Mouse (Mus musculus) heart, postnatal 14 days (tissue): Measurements from ENCODE around the gene Cib2. TPM values are rescaled to one million over a fixed set of nuclear protein-coding genes. Genes with fewer than 3 reads are reported as not detected.

ENCODE experiments used
- DNase-seq, 2 experiments: peaks; one replicate each; pipeline ENCODE4 v3.0.0; 2021 to 2022
- intact Hi-C: fragments of 180-260 bp; cut with DNase I; formaldehyde crosslinking; loops from one replicate; pipeline ENCODE4 v1.15.1; 2025
- total RNA-seq, 2 experiments: library from RNA; stranded (reverse); gene quantifications; 2 replicates each; pipeline ENCODE4 v1.2.3; 2021

Cib2 gene
- total RNA-seq, 2 experiments from 2014 or later: 0.71 to 3.4 TPM

DNA sequence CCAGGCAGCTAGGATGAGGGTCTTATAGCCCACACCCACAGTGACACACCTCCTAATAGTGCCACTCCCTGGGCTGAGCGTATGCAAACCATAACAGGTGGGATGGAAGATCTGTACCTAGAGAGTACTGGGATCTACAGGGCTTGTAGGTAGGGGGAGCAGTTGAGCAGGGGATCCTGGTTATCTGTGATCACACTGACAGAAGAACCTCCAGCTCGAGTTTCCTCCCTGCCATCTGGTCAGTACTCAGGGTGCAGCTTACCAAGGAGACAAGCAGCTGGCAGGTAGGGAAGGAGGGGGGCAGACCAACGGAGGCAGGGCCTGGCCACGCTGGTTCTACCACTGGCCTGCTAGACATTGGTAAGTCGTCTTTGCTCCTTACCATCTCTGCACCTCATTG is 7.6 kb downstream of the Cib2 start:
- intact Hi-C loops: no loop called here
- peak in 1 of 2 experiments; percentile 12 for DNase-seq

DNA sequence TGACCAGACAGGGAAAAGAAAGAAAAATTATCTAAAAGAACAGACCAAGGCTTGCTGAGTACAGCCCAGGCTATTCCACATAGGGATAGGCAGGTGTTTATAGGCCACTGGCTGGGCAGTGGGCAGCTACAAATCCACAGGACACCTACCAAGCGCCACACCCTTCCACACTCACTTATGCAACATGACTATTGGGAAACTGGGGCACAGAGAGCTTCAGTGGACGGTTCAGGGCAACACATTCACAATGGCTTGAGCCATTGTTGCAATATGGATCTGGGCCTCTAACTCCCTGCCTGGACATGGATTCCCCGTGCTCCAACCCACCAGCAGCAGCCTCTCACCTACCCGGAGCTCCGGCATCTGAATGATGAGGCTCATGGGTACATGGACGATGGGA is 10.6 kb downstream of the Cib2 start:
- intact Hi-C loops: no loop called here
- DNase-seq: no peak

DNA sequence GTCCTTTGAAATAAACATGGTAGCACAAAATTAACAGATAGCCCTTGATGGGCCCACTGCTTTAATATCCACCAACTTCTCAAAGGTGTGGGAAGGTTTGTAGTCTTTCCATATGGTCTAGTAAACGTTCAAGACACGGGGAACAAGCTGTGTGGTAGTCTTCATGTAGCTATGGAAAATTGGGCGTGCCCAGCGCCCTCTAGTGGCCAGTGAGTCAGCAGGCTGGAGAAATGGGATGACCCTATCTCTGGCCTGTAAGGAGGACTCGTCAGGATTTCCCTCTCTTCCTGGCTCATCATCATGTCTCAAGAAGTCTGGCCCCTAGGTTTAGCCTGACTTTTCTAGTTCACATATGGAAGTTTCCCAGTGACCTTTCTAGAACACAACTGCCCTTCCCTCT is 12.5 kb downstream of the Cib2 start:
- peak; percentile 65 to 70 for DNase-seq

DNA sequence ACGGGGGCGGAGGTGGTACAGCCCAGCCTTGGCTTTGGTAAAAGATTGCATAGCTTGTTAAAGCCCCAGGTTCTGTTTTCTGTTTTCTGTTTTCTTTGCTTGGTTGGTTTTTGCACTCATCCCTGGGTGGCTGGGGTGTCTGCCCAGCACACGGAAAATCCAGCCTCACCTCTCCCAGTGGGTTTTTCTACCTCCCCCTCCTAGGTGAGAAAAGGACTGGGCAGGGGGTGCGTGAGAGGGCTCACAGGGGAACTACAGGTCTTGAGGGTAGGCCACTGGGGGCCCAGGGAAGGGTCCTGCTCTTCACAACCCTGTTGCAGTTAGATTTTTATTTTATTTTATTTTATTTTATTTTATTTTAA is 15.1 kb downstream of the Cib2 start:
- no peak for DNase-seq
- intact Hi-C loops: no loop called here

More for the DNA sequence above, 12.5 kb downstream of the Cib2 start:
- intact Hi-C loops: loop anchor here (2.0 kb wide), 1 partner anchor 109 kb away; no protein-coding TSS in a partner anchor

DNA sequence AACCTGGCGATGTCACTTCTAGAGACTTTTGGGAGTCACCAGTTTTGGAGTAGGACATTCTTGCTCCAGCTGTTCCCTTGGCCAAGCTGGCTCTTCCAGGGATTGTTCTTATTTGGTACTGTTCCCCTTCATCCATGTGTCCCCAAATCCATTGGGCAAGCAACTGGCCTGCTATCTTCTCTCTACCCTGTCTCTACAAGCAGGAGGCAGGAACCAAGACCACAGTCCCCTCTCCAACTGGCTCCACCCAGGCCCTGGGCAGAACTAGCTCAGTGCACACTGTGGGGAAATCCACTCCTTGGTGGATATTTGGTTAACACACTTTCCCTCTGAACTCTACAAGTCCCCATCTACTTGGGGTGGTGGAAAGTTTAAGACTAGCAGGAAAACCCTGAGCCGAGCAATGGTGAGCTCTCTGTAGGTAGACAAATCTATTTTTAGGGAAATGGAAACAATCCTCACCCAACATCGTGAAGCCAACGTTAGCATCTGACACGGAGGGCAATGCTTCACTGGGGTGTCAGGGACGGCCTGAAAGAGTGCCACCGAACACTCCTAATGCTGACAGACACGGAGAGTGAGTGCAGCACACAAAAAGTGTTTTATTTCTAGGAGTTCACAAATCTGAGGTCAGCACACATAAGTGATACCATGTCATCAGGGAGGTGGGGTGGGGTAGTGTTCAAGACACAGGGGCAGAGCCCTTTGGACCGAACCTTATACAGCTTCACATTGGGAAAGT is 15.6 kb downstream of the Cib2 start:
- DNase-seq: no peak
- intact Hi-C loops: no loop called here

DNA sequence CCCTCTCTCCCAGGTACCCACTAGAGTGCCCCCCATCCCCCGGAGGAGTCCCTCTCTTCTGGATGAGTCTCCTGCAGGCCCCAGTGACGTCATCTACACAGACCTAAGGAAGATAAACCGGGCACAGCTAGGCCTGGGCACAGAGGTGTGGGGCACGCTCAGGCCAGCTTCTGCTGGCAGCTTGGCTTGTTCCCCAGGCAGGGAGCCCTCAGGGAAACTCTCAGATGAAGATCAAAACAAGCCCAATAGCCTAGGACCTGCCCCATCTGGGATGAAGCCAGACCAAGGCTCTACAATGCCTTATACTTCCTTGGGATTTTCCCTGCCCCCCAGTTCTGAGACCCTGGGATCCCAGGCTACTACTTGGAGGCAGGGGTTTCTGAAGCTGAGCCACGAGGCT is 19.2 kb downstream of the Cib2 start:
- DNase-seq: no peak
- intact Hi-C loops: no loop called here

DNA sequence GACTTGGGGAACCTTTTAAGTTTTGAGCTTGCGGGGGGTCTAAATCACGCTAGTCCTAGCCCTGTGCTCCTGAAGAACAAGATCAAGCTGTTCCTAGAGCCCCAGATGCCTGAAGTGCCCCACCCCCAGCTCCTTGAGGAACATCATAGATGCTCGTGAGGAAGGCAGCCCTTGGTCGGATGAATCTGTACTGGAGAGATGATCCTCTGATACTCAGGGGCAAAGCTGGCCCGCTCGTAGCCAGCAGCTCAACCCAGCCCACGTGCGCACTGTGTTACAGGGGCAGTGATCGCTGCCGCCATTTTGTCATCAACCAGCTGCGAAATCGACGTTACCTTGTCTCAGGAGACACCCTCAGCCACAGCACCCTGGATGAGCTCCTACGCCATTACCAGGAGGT is 21.3 kb downstream of the Cib2 start, which contains the start of gene Sh2d7:
Sh2d7 (plus strand) TSS at position 301 of the 400 bp plus-strand sequence.
- DNase-seq: no peak
- intact Hi-C loops: no loop called here

DNA sequence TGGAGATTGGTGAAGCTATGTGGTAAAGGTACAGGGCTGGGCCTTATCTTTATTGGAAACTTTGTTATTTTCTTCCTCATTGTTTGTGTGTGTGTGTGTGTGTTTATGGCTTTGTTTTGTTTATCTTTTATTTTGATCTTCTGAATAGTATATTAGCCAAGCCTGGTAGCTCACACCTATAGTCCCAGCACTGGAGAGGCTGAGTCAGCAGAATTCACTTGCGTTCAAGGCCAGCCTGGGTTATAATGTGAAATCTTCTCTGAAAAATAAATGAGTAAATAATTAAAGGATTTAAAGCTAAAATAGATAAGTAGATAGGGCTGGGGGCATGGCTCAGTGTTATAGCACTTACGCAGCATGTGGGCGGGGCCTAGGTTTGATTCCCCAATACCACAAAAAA is 21.8 kb downstream of the Cib2 start:
- intact Hi-C loops: no loop called here
- DNase-seq: no peak

DNA sequence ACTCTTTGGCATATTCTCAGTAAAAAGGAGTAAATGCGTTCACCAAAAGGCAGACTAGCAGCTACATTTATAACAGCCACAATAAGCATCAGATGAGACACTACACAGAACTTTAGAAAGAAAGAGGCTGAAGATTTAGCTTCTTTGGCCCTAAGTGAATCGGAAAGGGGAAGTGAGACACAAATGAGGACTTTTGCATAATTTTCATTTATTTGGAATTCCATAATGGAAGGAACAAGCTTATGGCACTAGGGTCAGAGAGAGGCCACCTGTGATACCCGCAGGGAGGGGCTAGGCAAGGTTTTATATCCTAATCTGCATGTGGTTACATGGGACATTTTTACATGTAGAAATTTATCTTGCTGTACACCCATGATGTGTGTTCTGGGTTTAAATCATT is 22.5 kb downstream of the Cib2 start:
- intact Hi-C loops: no loop called here
- no peak for DNase-seq

DNA sequence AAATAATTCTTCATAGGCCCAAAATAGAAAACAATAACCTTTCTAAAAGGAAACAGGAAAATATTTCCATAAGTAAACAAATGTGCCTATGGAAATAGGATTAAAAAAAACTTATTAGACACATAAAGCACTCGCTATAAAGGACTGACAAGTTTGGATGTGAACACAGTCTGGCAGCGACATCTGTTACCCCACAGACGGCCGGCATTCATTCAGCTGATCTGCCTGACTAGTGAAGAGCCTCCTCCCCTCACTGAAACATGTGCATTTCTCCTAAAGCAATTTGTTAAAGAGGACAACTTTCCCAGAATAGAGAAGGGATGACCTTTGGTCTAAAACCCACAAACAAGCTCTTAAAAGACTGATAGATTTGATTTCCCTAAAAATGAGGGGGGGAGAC is 23.0 kb downstream of the Cib2 start:
- no peak for DNase-seq
- intact Hi-C loops: no loop called here

DNA sequence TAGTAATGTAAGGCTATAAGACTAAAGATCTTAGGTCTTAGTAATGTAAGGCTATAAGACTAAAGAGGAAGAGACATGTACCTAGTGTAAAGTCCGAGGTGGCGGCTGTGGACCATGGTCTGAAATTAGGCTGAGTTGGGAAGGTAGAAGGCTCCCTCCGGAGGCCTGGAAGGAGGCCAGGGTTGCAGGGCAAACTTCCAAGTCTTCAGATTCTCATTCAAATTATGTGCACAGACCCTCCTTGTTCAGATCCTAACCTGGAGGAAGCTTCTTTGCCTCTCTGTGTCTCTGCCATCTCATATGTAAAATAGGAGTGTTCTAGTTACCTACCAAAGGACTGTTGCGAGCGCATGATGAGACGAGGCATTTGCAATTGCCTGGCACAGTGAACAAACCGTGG is 23.8 kb downstream of the Cib2 start:
- intact Hi-C loops: no loop called here
- DNase-seq: peak in 1 of 2 experiments; percentile 10

DNA sequence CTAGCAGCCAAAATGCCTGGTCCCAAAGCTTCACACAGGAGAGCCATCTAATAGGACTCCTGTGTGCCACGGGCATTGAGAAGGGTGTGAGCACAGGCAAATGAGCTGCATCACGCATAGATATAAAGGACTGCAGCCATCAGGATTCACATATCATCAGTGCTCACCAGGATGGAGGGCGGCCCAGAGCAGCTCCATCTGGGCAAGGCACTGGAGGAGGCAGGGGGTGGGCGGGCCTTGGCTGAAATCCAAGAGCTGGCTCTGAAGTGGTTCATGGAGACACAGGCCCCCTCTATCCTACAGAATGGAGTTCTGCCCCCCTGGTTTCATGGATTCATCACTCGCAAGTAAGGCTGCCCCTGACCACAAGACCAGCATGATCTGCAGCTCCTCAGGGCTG is 26.0 kb downstream of the Cib2 start:
- DNase-seq: no peak
- intact Hi-C loops: no loop called here

DNA sequence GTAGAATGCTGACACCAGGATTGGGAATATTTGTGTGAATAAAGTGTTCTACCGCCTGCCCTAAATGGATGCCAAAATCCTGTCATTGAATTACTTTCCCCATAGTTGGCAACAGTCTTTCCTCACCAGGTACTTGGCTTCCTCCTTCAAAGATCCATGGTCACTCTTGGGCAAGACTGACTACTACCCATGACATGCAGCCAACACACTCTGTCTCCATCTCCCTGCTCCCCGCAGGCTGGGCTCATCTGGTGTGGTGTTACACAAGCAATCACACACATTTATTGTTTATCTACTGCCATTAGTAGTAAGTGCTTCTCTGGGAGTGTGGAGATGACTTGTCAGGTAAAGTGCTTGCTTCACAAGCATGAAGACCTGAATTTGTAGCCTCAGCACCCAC is 27.1 kb downstream of the Cib2 start:
- no peak for DNase-seq
- intact Hi-C loops: no loop called here

DNA sequence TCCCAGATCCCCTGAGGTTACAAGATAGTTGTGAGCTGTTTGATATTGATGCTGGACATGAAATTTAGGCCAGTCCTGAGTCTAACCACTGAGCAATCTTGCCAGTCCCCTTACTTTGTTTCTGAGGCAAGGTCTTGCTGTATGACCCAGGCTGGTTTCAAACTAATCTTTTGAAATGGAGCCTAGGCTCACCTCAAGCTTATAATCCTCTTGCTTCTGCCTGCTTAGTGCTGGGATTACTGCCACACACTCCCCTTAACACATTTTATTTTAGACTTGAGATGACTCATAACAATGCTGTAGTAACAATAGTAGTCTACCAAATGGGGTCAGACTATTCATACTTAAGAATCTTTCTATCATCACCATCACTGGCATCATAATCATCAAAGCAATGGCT is 28.6 kb downstream of the Cib2 start:
- intact Hi-C loops: no loop called here

DNA sequence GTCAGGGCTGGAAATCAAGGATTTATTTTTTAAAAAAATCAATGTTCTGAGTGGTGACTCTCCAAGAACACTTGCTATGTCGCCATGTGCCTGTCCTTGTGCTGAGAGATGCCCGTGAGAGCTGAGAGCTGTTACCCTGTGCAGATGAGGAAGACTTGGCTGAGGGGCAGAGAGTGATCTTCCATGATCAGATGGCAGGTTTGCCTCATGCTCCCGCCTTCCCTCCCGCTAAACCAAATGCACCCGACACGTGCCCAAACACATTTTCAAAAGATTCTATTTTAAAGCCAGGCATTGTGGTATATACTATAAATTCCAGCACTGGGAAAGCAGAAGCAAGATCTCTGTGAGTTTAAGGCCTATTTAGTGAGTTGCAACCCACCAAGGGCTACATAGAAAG is 29.2 kb downstream of the Cib2 start:
- intact Hi-C loops: no loop called here
- no peak for DNase-seq

More for the DNA sequence above, 28.6 kb downstream of the Cib2 start:
- no peak for DNase-seq

DNA sequence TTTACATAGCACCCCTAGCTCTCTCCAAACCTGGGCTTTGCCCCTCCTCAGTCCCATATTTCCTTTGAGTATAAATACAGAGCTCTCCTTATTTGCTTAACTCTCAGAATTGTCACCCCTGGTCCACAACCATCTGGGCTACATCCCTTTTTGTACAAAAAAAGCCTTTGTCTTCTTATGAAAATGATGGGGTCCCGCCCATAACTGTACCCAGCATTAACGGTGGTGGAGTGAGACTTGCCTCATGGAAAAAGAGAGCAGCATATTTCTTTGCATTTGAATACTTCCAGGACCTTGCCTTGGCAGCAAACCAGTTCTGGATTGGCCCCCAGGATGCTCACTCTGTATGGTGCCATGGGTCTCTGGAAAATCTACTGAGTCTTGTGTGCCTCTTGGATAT is 30.1 kb downstream of the Cib2 start:
- no peak for DNase-seq
- intact Hi-C loops: no loop called here

DNA sequence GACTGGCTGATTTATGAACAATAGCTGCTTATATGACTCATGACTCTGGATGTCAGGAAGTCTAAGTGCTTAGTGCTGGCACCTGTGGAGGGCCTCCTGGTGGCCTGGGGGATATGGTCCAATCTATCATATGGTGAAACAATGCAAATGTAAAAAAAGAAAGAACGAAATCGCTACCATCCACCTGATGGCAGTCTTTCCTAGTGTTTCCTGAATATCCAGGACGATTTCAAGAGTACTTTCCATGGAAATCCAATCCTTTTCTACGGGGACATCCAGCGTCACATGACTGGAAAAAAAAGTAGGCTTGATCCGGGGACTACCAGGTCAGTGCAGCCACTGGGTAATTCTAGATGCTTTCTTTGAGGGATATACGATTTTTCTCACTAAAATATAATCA is 32.3 kb downstream of the Cib2 start:
- DNase-seq: no peak
- intact Hi-C loops: no loop called here

DNA sequence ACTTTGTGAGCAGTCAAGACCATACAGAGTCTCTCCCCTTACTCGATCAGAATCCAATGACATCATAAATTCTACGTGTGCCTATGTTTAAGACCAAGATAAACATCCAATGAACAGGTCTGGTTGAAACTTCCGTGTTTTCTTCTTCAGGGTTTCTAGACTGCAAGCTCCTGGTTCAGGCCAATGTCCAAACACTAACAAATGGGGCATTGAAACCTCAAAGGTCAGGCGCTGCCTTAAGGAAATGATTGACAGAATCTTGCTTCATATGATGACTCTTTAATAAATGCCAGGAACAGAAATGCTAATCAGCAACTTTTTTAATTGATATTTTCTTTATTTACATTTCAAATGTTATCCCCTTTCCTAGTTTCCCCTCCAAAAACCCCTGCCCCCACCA is 39.7 kb downstream of the Cib2 start:
- intact Hi-C loops: no loop called here
- no peak for DNase-seq

DNA sequence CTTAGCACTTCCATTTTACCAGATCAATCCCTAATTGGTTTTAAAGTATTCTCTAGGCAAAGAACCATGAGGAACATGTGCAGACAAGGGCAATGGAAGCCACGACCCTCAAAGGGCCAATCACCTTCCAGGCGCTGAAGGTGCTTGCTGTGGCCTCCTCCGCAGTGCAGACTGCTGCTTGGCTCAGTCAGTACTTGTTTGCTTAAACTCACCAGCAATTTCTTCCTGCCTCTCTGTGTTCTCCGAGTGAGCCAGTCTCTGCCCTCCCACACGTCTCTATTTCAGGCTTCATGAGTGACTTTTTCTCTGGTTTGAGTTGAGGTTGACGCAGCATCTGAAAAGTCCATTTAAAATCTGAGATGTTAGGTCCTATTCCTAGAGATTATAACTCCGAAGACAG is 41.1 kb downstream of the Cib2 start:
- intact Hi-C loops: no loop called here
- DNase-seq: no peak

DNA sequence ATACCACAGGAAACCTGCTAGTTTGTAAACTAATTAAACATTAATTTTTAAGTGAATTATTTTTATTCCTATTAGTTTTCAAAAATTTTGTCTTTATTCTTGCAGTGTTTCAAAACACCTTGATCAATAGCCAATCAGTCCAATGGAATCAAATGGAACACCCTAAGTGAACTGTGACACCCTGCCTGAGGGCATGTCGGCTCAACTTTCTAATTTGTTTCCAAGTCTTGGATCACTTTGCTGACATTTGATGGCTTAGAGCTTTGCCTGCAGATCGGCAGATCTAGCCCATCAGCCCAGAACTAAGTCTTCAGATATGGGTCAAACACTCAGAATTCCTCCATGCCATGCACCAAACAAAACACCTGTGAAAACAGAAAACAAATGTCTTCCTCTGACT is 44.0 kb downstream of the Cib2 start:
- intact Hi-C loops: no loop called here
- DNase-seq: no peak

DNA sequence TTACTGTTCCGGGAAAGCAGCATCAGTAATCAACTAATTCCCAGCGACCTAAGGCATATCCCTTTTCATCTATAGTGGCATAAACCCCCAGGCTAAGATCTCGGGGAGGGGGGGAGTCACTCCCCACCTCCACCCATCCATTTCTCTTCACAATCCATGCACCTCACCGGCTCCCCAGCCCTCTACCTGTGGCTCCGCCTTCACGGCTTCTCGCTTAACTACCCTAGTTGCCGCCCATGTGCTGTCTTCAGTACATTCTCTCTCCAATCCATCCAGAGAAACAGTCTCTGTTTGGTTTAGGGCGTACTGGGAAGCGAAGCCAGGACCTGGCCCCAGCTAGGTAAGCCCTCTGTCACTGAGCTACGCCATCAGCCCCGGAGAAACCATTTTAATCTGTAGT is 57.1 kb downstream of the Cib2 start:
- intact Hi-C loops: no loop called here
- DNase-seq: no peak

DNA sequence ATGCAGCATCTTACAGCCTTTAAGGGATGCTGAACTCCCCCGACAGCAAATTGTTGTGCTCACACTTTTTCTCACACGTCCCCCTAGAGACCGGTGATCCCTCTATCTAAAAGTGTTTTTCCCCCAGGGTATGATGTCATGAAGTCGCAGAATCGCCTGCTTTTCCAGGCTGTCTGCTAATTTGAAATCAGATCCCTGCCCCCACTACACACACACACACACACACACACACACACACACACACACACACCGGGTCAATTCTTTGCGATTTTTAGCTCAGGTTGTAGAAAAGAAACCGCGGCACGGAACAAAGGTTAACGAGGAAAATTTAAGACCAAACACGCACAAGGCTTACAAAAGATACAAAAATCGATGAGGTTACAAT is 57.9 kb downstream of the Cib2 start:
- DNase-seq: no peak
- intact Hi-C loops: no loop called here
